In genomic region chr17:44239030-44239721, GRCm38 (mm10) we compare ENCODE assay signal across 8 mouse cellular contexts. TPM values are rescaled to one million over a fixed set of nuclear protein-coding genes. Genes with fewer than 3 reads are reported as not detected.
A peak's percentile ranks its signal among the peaks of the same experiment; 100 is the strongest.
DNase-seq lines count a peak whose midpoint lies in the region; ATAC-seq and TF ChIP-seq lines count a peak whose summit lies in the region.

No protein-coding gene starts in this region.

- 0 out of 2 replicates have a peak, but pooled peaks cover 4% of the 10 kb centered on the region for H3K27me3 ChIP-seq in hindbrain, embryonic 13.5 days
- no peaks in the 10 kb centered on the region for H3K27me3 ChIP-seq in midbrain, embryonic 15.5 days (replicated peaks)

- H3K27ac ChIP-seq in embryonic fibroblast, embryonic 13.5 days (ENCODE audit: insufficient read depth, low read length), result peak overlapping the region; percentile 58
- H3K27ac ChIP-seq in hindbrain, embryonic 13.5 days, result no peak overlapping the region; the same call in 1 of the 2 replicates
- no peak overlapping the region for H3K27ac ChIP-seq in midbrain, embryonic 15.5 days

- H3K4me3 ChIP-seq in embryonic fibroblast, embryonic 13.5 days (ENCODE audit: insufficient read depth, low read length), result no peak overlapping the region
- H3K4me3 ChIP-seq in hindbrain, embryonic 13.5 days, result no peak overlapping the region; the same call in 1 of the 2 replicates
- H3K4me3 ChIP-seq in midbrain, embryonic 15.5 days, result no peak overlapping the region

- H3K9ac ChIP-seq in hindbrain, embryonic 13.5 days, result no peak overlapping the region
- no peak overlapping the region for H3K9ac ChIP-seq in midbrain, embryonic 15.5 days

- TF ChIP-seq CTCF in embryonic fibroblast, embryonic 13.5 days (IDR thresholded peaks at IDR 0.05; ENCODE audit: borderline replicate concordance, insufficient read depth, low read length), result no peak

- peak; percentile 13 for DNase-seq in ovary, postnatal 14 days (ENCODE audit: low spot score)
- no peak for DNase-seq in ovary, postnatal 10 days (ENCODE audit: low spot score)
- DNase-seq in liver, result peak; percentile 41
- DNase-seq in layer of hippocampus, adult 9-10 months (ENCODE audit: low spot score), result no peak

- peak; percentile 61; the same call in 1 of the 2 replicates for ATAC-seq in hindbrain, embryonic 13.5 days (ENCODE audit: low FRiP score)
- no peak for ATAC-seq in midbrain, embryonic 15.5 days (replicated peaks)
- no peak for ATAC-seq in cerebellum, adult (ENCODE audit: insufficient number of reproducible peaks, low FRiP score, low TSS enrichment)

- peaks cover 4% of the 10 kb centered on the region; the same call in 1 of the 2 replicates for H3K4me1 ChIP-seq in embryonic fibroblast, embryonic 13.5 days (ENCODE audit: control insufficient read depth, insufficient read depth, low read length)
- peaks cover 9% of the 10 kb centered on the region; the same call in 1 of the 2 replicates for H3K4me1 ChIP-seq in hindbrain, embryonic 13.5 days (replicated peaks)
- no peaks in the 10 kb centered on the region for H3K4me1 ChIP-seq in midbrain, embryonic 15.5 days

- no peaks in the 10 kb centered on the region for H3K9me3 ChIP-seq in hindbrain, embryonic 13.5 days
- H3K9me3 ChIP-seq in midbrain, embryonic 15.5 days, result no peaks in the 10 kb centered on the region

- no peaks in the 10 kb centered on the region for H3K36me3 ChIP-seq in hindbrain, embryonic 13.5 days
- H3K36me3 ChIP-seq in midbrain, embryonic 15.5 days (replicated peaks), result no peaks in the 10 kb centered on the region

- peak overlapping the region; percentile 31; the same call in 1 of the 2 replicates for H3K4me2 ChIP-seq in hindbrain, embryonic 13.5 days
- H3K4me2 ChIP-seq in midbrain, embryonic 15.5 days, result peak overlapping the region; percentile 21; the same call in 1 of the 2 replicates

- 18% methylated on average over 10 of the region's 10 CpGs for WGBS in hindbrain, embryonic 13.5 days
- 22% methylated on average over 10 of the region's 10 CpGs for WGBS in midbrain, embryonic 15.5 days

- peak; percentile 43 for TF ChIP-seq POLR2A in embryonic fibroblast, embryonic 13.5 days (IDR thresholded peaks at IDR 0.05; ENCODE audit: low read depth, low read length)

RNA-seq across cellular contexts. Expression of gene Clic5, which starts 50.8 kb away (rescaled TPM):
- 0.13 and 0.23 TPM in 2 replicates for polyA plus RNA-seq in embryonic fibroblast, embryonic 13.5 days (2011; ENCODE audit: insufficient read length, low read depth, missing spikeins)
- polyA plus RNA-seq in hindbrain, embryonic 13.5 days (2015; fragmentation: Nextera tagmentation; extraction: Ambion mirVana), result 0.18 and 0.23 TPM in 2 replicates
- 0.33 and 0.44 TPM in 2 replicates for polyA plus RNA-seq in midbrain, embryonic 15.5 days (2015; fragmentation: Nextera tagmentation; extraction: Ambion mirVana)

Comparison
In these comparisons a context has a peak if more than half of its experiments do, and no peak if none do; other contexts are left out.
1. DNase-seq: peak in ovary, postnatal 14 days (single experiment) and liver (single experiment); none in ovary, postnatal 10 days (single experiment) and layer of hippocampus, adult 9-10 months (single experiment).